Mouse (Mus musculus): Measurements from ENCODE around the gene Tescl.

The Tescl gene

GRCm38 (mm10) chr7:24298973-24299708 lies 34.6 kb downstream of the Tescl start:
- DNase-seq, result peak; percentile 85 to 91

DNA sequence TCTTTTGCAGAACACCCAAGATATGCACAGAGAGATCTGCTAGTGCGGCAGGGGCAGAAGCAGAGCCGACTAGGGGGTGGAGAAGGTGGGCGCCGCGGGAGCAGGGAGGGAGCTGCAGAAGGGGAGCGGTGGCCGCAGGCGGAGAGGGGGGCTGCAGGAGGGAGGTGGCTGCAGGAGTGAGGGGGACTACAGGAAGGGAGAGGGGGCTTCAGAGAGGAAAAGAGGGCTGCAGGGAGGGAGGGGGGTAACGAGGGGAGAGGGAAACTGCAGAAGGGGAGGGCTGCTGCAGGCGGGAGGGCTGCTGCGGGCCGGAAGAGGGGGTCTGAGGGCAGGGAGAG lies 35.1 kb downstream of the Tescl start:
- DNase-seq, result peak in 1 of 2 experiments; percentile 26

- no peak for DNase-seq
Observed at GRCm38 (mm10) chr7:24297361-24298095, 36.2 kb downstream of the Tescl start.

GRCm38 (mm10) chr7:24296386-24296785 lies 37.4 kb downstream of the Tescl start:
- no peak for DNase-seq

DNA sequence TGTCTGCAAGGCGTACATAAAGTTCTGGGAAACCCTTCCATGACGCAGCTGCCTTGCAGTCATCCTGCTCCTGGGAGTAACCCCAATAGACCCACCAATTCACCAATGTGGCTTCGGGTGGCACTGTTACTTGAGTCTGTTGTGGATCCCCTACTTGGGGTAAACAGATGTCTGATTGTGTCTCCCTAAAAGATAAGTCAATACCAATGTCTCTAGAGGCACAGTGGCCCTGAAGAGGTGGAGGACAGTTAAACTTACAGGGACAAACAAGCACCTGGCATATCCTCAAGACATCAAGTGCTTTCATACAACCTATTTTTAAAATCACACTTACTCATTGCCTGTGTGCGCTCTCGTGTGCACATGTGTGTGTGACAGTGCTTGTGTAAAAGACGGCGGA lies 38.4 kb downstream of the Tescl start:
- DNase-seq, result no peak

- no peak for DNase-seq
Observed at GRCm38 (mm10) chr7:24294763-24295162, 39.0 kb downstream of the Tescl start.

DNA sequence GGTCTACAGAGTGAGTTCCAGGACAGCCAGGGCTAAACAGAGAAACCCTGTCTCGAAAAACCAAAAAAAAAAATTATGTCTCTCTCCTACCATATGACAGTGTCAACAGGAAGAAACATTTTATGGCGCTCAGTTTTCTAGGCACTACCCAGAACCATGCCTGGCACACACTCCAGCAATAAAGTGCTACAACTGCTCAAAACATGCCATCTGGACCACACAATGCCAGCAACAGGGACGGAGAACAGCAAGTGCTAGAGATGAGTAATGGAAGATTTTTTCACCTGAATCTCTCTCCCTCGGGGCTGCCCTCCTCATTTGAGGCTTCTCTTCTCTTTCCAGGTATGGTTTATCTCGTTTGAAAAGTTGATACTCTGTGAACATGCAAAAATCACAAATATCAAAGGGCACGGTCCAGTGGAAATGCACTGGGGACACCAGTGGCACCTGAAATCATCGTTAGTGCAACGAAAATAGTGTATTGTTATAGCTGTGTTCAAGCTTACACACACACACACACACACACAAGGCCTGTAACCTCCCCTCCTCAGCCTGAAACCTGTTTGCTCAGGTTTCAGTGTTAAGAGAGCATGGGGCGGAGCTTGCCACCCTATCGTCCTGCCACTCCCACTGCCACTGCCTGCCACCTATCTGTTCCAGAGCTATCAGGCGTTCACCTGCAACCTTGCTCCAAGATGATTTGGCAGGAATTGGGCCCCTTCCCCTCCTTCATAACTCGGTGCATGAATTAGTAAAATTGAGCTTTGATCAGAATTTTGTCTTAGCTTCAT lies 40.5 kb downstream of the Tescl start:
- no peak for DNase-seq

DNA sequence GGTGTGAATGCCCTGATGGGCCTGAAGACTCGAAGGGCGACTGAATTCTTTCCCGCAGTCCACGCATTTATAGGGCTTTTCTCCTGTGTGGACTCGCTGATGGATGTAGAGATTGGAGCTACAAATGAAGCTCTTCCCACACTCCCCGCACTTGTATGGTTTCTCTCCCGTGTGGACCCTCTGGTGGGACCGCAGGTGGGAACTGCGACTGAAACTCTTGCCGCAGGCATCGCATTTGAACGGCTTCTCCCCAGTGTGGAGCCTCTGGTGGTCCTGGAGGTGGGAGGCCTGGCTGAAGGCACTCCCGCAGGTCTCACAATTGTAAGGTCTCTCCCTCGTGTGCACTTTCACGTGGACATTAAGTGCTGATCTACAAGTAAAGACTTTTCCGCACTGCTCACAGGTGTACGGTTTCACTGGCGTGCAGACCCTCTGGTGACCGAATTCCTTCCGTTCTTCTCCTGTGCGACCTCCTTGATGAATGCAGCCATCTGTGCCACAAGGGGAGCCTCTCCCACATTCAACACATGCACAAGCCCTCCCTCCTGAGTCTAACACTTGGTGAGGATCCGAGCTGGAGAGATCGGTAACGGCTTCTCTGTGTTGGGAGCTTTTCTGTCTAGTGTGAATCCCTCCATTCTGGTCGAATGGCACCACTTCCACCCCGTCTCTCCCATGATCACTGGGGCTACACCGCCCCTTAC lies 42.2 kb downstream of the Tescl start:
- no peak for DNase-seq

GRCm38 (mm10) chr7:24290106-24290693 lies 43.5 kb downstream of the Tescl start:
- no peak for DNase-seq

DNA sequence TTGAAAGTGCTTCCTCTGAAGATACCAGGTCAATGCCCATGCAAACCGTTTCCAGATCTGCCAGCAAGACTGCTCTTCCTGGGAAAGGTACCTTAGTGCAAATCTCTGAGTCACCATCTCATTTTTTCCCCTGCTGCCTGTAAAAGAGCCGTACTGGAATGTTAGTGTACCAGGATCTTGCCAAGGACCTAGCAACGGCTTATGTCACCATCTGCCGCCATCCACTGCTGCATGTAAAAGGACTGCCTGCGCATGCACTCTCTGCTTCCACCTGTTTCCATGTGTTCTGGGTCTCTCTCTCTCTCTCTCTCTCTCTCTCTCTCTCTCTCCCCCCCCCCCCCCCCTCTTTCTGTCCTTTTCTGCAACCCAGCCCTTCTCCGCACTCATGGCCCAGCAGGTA lies 45.2 kb downstream of the Tescl start:
- no peak for DNase-seq

- no peak for DNase-seq
Observed at GRCm38 (mm10) chr7:24287670-24288069, 46.1 kb downstream of the Tescl start.

- DNase-seq, result no peak
Observed at GRCm38 (mm10) chr7:24286916-24287315, 46.8 kb downstream of the Tescl start.

GRCm38 (mm10) chr7:24286090-24286489 lies 47.6 kb downstream of the Tescl start:
- DNase-seq, result no peak

All from kidney, postnatal 4 days (tissue).